Mouse (Mus musculus) liver, embryonic 16.5 days (tissue): Measurements from ENCODE around the gene Myh7b. TPM values are rescaled to one million over a fixed set of nuclear protein-coding genes. Genes with fewer than 3 reads are reported as not detected.

Source experiments
- ATAC-seq: fragments of 200-750 bp; cut with Nextera tagmentation; 2 replicates; pipeline ENCODE4 v1.8.0; 2017; ENCODE audit warnings: low read depth, mild to moderate bottlenecking, moderate number of reproducible peaks, moderate library complexity
- H3K27ac ChIP-seq: fragments of 300-500 bp; sonication (generic); 2 replicates; pipeline ENCODE4 v1.5.1; 2014; ENCODE audit warnings: mild to moderate bottlenecking, low read length
- H3K27me3 ChIP-seq: fragments of 300-500 bp; sonication (generic); 2 replicates; pipeline ENCODE4 v1.6.1; 2014; ENCODE audit warnings: low read depth, low read length, mixed read lengths; ENCODE audit not compliant: control insufficient read depth, insufficient read depth
- H3K36me3 ChIP-seq: fragments of 300-500 bp; sonication (generic); 2 replicates; pipeline ENCODE4 v1.6.1; 2014; ENCODE audit warnings: mild to moderate bottlenecking; ENCODE audit not compliant: control insufficient read depth, insufficient read depth
- H3K4me1 ChIP-seq: fragments of 300-500 bp; sonication (generic); 2 replicates; pipeline ENCODE4 v1.6.1; 2014; ENCODE audit warnings: low read depth, low read length, mixed read lengths; ENCODE audit not compliant: control insufficient read depth
- H3K4me2 ChIP-seq: fragments of 300-500 bp; sonication (generic); 2 replicates; pipeline ENCODE4 v1.6.1; 2014; ENCODE audit warnings: low read depth, low read length, mixed read lengths
- H3K4me3 ChIP-seq: fragments of 300-500 bp; sonication (generic); 2 replicates; pipeline ENCODE4 v1.5.1; 2014; ENCODE audit warnings: low read depth, mild to moderate bottlenecking, low read length
- H3K9ac ChIP-seq: fragments of 300-500 bp; sonication (generic); 2 replicates; pipeline ENCODE4 v1.6.1; 2014; ENCODE audit warnings: low read depth, low read length
- H3K9me3 ChIP-seq: fragments of 300-500 bp; sonication (generic); replicated peaks from 2 replicates; pipeline ENCODE4 v1.6.1; 2016; ENCODE audit warnings: low read length; ENCODE audit not compliant: control insufficient read depth
- WGBS: fragments of 180-500 bp; shearing (Covaris S2); extraction: QIAGEN DNeasy Blood & Tissue Kit; methylation state at CpG from one replicate; pipeline ENCODE4 v1.1.7; 2014; ENCODE audit not compliant: insufficient replicate concordance; 5-methylcytosine and 5-hydroxymethylcytosine counted together
- polyA plus RNA-seq: library from polyadenylated mRNA; unstranded; fragments of >200 nt; fragmentation: Nextera tagmentation; extraction: Ambion mirVana; gene quantifications from 2 replicates; pipeline ENCODE4 v1.2.1, GENCODE M21; 2015

Myh7b gene
- polyA plus RNA-seq, 1 experiment from 2014 or later: 0.94 TPM

DNA sequence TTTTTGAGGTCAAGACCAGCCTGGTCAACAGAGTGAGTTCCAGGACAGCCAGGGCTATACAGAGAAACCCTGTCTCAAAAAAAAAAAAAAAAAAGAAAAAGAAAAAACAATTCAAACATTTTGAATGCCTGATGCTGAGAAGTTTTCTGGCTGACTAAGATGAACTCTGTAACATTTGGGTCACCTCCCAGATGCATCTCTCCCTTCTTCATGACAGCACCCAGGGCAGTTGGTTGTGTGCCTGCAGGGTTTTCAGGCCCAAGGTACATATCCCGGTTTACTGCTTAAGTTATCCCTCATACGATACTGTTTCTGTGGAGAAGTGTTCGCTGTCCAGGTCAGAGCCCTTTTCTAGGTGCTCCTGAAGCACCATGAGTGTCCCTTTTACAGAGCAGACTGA is 30.7 kb upstream of the Myh7b start:
- Histone ChIP-seq H3K4me2 (no peak overlapping the region), H3K36me3 (peaks cover 22% of the 10 kb centered on the region), H3K9ac (no peak overlapping the region), H3K4me1 (peaks cover 1% of the 10 kb centered on the region; the same call in 1 of the 2 replicates), H3K4me3 (no peak overlapping the region), H3K27ac (no peak overlapping the region), H3K9me3 (no peaks in the 10 kb centered on the region), H3K27me3 (no peaks in the 10 kb centered on the region)
- ATAC-seq: no peak
- WGBS: 90% methylated on average over 3 of the region's 3 CpGs

DNA sequence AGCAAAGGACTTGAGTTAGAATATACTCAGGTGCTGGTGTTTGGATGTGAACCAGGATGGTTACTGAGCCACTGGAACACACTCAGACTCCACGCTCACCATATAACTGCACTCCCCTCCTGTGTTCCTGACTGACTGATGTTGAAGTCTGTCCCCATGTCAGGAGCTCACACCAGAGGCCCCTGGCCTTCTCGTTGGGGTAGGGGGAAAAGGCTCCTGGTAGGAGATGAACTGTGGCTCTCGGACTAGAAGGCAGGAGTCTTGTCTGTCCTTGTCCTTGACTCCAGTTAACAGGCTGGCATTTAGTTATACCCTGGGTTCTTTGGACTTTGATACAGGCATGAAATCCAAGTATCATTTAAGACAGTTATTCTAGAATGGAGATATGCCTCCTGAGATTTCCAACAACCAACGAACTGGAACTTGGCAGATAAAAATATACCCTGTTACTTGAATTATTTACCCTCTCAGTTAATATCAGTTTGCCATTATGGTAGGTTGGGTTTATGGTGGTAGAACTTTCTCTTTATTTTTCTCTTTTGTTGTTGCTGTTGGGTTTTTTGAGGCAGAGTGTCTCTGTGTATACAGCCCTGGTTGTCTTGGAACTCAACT is 28.5 kb upstream of the Myh7b start:
- Histone ChIP-seq H3K4me3 (no peak overlapping the region), H3K4me1 (peaks cover 2% of the 10 kb centered on the region; the same call in 1 of the 2 replicates), H3K9me3 (no peaks in the 10 kb centered on the region), H3K27me3 (no peaks in the 10 kb centered on the region), H3K27ac (no peak overlapping the region; the same call in 1 of the 2 replicates), H3K9ac (no peak overlapping the region), H3K4me2 (no peak overlapping the region), H3K36me3 (peaks cover 11% of the 10 kb centered on the region)
- WGBS: 72% methylated on average over 4 of the region's 4 CpGs
- ATAC-seq: no peak

DNA sequence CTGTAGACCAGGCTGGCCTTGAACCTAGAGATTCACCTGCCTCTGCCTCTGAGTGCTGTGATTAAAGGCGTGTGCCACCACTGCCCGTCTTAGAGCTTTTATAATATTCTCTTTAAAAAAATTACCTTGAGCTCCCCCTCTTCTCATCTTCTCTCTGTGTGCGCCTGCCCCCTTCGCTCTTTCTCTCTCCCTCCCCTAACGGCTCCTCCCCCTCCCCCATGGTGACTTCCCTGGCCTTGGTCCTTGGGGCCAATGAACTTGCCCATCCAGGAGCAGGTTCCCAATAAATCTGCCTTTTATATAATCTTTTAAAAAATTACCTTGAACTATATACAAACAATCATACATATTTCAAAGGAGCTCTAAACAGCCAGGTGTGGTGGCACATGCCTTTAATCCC is 28.0 kb upstream of the Myh7b start:
- WGBS: 87% methylated on average over 5 of the region's 5 CpGs
- Histone ChIP-seq H3K36me3 (peaks cover 7% of the 10 kb centered on the region), H3K4me3 (no peak overlapping the region), H3K27ac (no peak overlapping the region), H3K27me3 (no peaks in the 10 kb centered on the region), H3K9ac (no peak overlapping the region), H3K9me3 (no peaks in the 10 kb centered on the region), H3K4me2 (no peak overlapping the region), H3K4me1 (peaks cover 2% of the 10 kb centered on the region; the same call in 1 of the 2 replicates)
- ATAC-seq: no peak

DNA sequence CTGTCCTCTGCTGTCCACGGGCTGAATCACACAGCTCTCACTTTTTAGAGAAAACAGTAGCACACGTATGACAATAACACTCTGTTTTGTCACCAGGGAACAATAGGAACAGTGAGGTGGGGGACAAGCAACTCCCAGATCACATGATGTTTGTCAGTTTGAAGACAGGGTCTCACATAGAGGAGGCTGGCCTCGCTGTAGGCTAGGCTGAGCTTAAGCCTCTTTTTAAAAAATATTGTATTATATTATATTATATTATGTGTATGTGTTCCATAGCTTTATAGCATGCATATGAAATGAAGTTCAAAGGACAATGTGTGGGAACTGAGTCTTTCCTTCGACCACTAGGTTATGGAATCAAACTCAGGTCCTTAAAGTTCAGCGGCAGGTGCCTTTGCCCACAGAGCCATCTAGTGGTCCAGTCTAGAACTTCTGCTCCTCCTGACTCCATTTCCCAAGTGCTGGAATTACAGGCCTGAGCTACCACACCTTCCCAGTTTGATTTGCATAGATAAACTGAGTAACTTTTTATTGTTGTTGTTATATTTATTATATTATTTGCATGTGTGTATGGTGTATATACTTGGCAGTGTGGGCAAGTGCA is 27.0 kb upstream of the Myh7b start:
- WGBS: 49% methylated on average over 5 of the region's 5 CpGs
- Histone ChIP-seq H3K9ac (no peak overlapping the region), H3K4me3 (no peak overlapping the region), H3K4me2 (no peak overlapping the region), H3K4me1 (peaks cover 2% of the 10 kb centered on the region; the same call in 1 of the 2 replicates), H3K9me3 (no peaks in the 10 kb centered on the region), H3K27me3 (no peaks in the 10 kb centered on the region), H3K36me3 (peaks cover 4% of the 10 kb centered on the region), H3K27ac (no peak overlapping the region)
- no peak for ATAC-seq

DNA sequence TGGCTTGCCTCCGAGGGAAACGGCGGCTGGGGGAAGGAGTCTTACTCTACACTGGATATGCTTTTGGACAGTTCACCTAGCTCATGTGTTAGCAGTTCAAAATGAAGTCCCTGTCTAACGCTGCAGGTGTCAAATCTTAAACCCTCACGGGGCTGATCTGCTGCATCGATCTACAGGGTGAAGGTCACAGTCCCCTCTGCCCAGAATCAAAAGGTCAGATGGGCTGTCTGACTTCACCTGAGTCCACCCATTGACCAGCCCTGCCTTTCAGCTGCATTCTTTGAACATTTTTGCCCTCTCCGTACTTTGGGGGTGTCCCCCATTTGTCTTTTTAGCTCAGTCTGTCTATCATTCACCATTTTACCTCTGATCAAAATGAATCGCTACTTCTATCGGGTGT is 25.9 kb upstream of the Myh7b start:
- ATAC-seq: peak; percentile 57
- H3K9ac ChIP-seq: no peak overlapping the region
- no peaks in the 10 kb centered on the region for H3K9me3 ChIP-seq
- H3K27me3 ChIP-seq: no peaks in the 10 kb centered on the region
- no peak overlapping the region for H3K27ac ChIP-seq
- H3K4me1 ChIP-seq: peaks cover 11% of the 10 kb centered on the region
- 74% methylated on average over 9 of the region's 9 CpGs for WGBS
- H3K36me3 ChIP-seq: peaks cover 4% of the 10 kb centered on the region
- no peak overlapping the region for H3K4me3 ChIP-seq
- H3K4me2 ChIP-seq: 0 out of 2 replicates have a peak overlapping the region, but pooled peaks have one; percentile 24

DNA sequence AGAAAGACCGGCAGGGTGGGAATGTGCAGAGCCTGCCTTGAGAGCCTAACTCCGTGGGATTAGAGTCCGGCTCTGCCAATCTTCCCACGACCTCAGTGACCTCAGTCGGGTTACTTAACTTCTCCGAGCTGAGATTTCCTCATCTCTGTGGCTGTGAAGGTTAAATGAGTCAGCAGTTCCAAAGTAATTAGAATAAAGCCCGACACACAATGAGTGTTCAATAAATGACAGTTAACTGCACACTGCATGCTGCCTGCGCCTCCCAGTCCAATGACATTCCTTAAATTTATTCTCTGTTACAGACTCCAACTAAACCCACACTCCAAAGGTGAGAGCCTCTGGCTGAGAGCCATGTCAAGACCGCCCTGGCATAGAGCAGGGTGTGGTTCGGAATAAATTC is 25.5 kb upstream of the Myh7b start:
- peak; percentile 55 for ATAC-seq
- no peak overlapping the region for H3K27ac ChIP-seq
- peaks cover 15% of the 10 kb centered on the region for H3K4me1 ChIP-seq
- H3K36me3 ChIP-seq: peaks cover 3% of the 10 kb centered on the region
- H3K4me2 ChIP-seq: peak overlapping the region; percentile 24
- no peaks in the 10 kb centered on the region for H3K27me3 ChIP-seq
- no peak overlapping the region for H3K9ac ChIP-seq
- WGBS: 55% methylated on average over 10 of the region's 10 CpGs
- no peaks in the 10 kb centered on the region for H3K9me3 ChIP-seq
- H3K4me3 ChIP-seq: no peak overlapping the region

DNA sequence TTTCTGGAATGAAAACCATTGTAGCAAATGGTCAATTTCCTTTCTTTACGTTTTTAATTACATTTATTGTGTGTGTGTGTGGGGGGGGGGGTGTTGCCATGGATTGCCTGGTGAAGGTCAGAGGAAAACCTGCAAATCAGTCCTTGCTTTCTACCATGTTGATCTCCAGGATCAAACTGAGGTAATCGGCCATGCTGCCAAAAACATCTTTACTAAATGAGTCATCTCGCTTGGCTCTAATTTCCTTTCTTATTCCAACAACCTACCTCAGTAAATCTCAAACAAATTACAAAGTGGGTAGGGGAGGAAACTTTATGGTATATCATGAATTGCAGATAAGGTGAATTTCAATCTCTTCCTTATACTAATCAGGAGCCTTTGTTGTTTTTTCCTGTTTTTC is 22.9 kb upstream of the Myh7b start:
- WGBS: 67% methylated on average over 3 of the region's 3 CpGs
- peaks cover 32% of the 10 kb centered on the region for H3K4me1 ChIP-seq

DNA sequence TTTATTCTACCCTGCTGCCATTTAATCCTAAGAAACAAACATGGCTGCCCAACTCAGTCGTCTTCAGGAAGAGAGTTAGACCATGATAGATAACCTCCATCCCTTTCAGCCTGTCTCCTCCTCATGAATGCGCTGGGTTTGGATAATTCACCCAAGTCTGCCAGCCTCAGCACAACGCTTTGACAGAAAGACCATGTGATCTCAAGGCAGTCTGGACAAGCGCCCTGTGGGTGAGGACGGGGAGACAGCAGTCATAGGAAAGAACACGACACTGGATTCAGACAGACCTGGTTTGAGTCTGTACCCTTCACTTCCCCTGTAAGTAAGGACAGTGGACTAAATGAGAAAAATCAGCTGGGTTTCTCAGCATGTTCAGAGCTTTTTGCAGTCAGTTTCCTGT is 21.5 kb upstream of the Myh7b start:
- Histone ChIP-seq H3K36me3 (no peaks in the 10 kb centered on the region; the same call in 1 of the 2 replicates), H3K9ac (no peak overlapping the region), H3K4me1 (peaks cover 44% of the 10 kb centered on the region), H3K27ac (peak overlapping the region; percentile 89; the same call in 1 of the 2 replicates), H3K9me3 (no peaks in the 10 kb centered on the region), H3K27me3 (no peaks in the 10 kb centered on the region), H3K4me2 (no peak overlapping the region), H3K4me3 (no peak overlapping the region)
- no peak for ATAC-seq
- WGBS: 74% methylated on average over 6 of the region's 6 CpGs

More for the DNA sequence above, 22.9 kb upstream of the Myh7b start:
- H3K4me2 ChIP-seq: no peak overlapping the region
- no peak overlapping the region for H3K27ac ChIP-seq
- H3K9ac ChIP-seq: no peak overlapping the region
- H3K4me3 ChIP-seq: no peak overlapping the region
- no peaks in the 10 kb centered on the region for H3K27me3 ChIP-seq
- no peak for ATAC-seq
- no peaks in the 10 kb centered on the region; the same call in 1 of the 2 replicates for H3K36me3 ChIP-seq
- no peaks in the 10 kb centered on the region for H3K9me3 ChIP-seq

DNA sequence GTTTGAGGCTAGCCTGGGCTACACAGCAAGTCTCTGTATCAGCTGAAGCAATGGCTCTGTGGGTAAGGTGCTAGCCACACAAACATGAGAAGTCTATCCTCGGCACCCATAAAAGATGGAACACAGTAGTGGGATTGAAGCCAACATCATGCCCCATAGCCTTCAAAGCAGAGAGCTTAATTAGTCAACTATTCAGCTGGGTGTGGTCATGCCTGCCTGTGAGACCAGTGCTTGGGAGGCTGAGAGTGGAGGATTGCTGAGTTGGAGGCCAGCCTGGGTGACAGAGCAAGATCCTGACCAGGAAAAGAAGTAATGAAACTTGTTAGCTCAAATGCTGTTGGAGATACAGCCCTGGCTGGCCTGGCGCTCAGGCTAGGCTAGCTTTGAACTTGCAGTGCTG is 20.1 kb upstream of the Myh7b start:
- Histone ChIP-seq H3K9ac (peak overlapping the region; percentile 83; the same call in 1 of the 2 replicates), H3K27ac (peak overlapping the region; percentile 89), H3K9me3 (no peaks in the 10 kb centered on the region), H3K27me3 (no peaks in the 10 kb centered on the region), H3K4me2 (peak overlapping the region; percentile 67), H3K36me3 (no peaks in the 10 kb centered on the region; the same call in 1 of the 2 replicates), H3K4me3 (peak overlapping the region; percentile 81), H3K4me1 (peaks cover 56% of the 10 kb centered on the region)
- ATAC-seq: no peak
- 80% methylated on average over 2 of the region's 2 CpGs for WGBS
